Mouse (Mus musculus) midbrain, embryonic 11.5 days (tissue): ENCODE measurements around the gene 5830473C10Rik. TPM values are rescaled to one million over a fixed set of nuclear protein-coding genes. Genes with fewer than 3 reads are reported as not detected.

Source experiments
- ATAC-seq: fragments of 200-750 bp; cut with Nextera tagmentation; 2 replicates; pipeline ENCODE4 v1.8.0; 2017; ENCODE audit warnings: moderate TSS enrichment, moderate library complexity; ENCODE audit not compliant: low FRiP score
- DNase-seq: peaks from one replicate; pipeline ENCODE4 v3.0.0; 2015; ENCODE audit warnings: low spot score; ENCODE audit errors: missing footprints
- H3K27ac ChIP-seq: fragments of 300-500 bp; sonication (generic); 2 replicates; pipeline ENCODE4 v1.5.1; 2014; ENCODE audit warnings: low read depth, low read length
- H3K27me3 ChIP-seq: fragments of 300-500 bp; sonication (generic); 2 replicates; pipeline ENCODE4 v1.6.1; 2014; ENCODE audit warnings: mild to moderate bottlenecking, low read length, moderate library complexity, mixed read lengths; ENCODE audit not compliant: control insufficient read depth, insufficient read depth
- H3K36me3 ChIP-seq: fragments of 300-500 bp; sonication (generic); 2 replicates; pipeline ENCODE4 v1.6.1; 2014; ENCODE audit warnings: mild to moderate bottlenecking, low read length, moderate library complexity, mixed read lengths; ENCODE audit not compliant: control insufficient read depth, insufficient read depth
- H3K4me1 ChIP-seq: fragments of 300-500 bp; sonication (generic); 2 replicates; pipeline ENCODE4 v1.6.1; 2014; ENCODE audit warnings: low read length; ENCODE audit not compliant: control insufficient read depth, insufficient read depth
- H3K4me2 ChIP-seq: fragments of 300-500 bp; sonication (generic); 2 replicates; pipeline ENCODE4 v1.6.1; 2014; ENCODE audit warnings: mild to moderate bottlenecking, moderate library complexity
- H3K4me3 ChIP-seq: fragments of 300-500 bp; sonication (generic); 2 replicates; pipeline ENCODE4 v1.5.1; 2014; ENCODE audit warnings: low read depth, low read length
- H3K9ac ChIP-seq: fragments of 300-500 bp; sonication (generic); 2 replicates; pipeline ENCODE4 v1.6.1; 2014; ENCODE audit warnings: low read length
- H3K9me3 ChIP-seq: fragments of 300-500 bp; sonication (generic); 2 replicates; pipeline ENCODE4 v1.6.1; 2016; ENCODE audit warnings: low read length; ENCODE audit not compliant: control insufficient read depth
- WGBS: fragments of 180-500 bp; shearing (Covaris S2); extraction: QIAGEN DNeasy Blood & Tissue Kit; methylation state at CpG from one replicate; pipeline ENCODE4 v1.1.7; 2014; 5-methylcytosine and 5-hydroxymethylcytosine counted together
- polyA plus RNA-seq: library from polyadenylated mRNA; unstranded; fragments of >200 nt; fragmentation: Nextera tagmentation; extraction: Ambion mirVana; gene quantifications from 2 replicates; pipeline ENCODE4 v1.2.1, GENCODE M21; 2014

The 5830473C10Rik gene
- polyA plus RNA-seq, 1 experiment from 2014 or later = not detected

DNA sequence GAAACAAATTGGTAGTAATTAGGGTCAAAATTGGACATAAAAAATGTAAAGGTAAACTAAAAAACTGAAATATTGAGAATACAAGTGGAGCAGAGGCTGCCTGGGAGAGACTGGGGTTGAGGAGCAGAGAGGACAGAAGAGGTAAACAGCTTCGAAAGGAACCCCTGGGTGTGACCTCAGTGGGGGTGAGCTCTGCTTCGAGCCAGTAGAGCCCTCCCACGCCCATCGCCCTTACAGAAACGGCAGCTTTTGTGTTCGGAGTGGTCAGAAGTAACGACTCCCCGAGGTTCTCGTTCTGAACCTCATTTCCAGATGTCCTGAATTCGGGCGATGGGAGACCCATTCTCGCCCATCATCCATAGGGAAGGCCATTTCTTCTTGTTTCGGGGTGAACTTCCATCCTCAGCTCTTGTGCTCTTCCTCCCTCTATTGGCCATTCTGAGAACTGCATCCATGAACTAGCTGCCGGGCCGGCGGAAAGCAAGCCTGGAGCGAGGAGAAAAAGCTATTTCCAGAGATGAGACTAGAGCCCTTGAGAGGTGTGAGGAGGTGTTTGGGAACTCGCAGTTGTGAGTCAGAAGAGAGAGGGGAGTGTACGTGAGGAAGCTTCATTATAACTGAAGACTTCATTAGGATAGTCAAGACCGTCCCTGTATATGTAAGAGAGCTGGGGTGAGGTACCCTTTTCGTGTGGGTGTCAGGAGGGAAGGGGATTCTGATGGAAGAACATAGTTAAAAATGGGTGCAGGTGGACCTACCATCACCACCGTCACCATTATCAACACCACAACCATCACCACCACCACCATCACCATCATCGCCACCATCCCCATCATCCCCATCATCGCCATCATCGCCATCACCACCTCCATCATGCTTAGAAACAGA, 28.0 kb downstream of the 5830473C10Rik start:
- Histone ChIP-seq H3K9ac (peak overlapping the region; percentile 60), H3K27me3 (no peaks in the 10 kb centered on the region), H3K36me3 (no peaks in the 10 kb centered on the region), H3K27ac (no peak overlapping the region), H3K4me1 (no peaks in the 10 kb centered on the region; the same call in 1 of the 2 replicates), H3K4me2 (peak overlapping the region; percentile 56), H3K4me3 (peak overlapping the region; percentile 32), H3K9me3 (no peaks in the 10 kb centered on the region)
- WGBS = 24% methylated on average over 25 of the region's 25 CpGs
- DNase-seq (peak; percentile 98), ATAC-seq (peak; percentile 76)

DNA sequence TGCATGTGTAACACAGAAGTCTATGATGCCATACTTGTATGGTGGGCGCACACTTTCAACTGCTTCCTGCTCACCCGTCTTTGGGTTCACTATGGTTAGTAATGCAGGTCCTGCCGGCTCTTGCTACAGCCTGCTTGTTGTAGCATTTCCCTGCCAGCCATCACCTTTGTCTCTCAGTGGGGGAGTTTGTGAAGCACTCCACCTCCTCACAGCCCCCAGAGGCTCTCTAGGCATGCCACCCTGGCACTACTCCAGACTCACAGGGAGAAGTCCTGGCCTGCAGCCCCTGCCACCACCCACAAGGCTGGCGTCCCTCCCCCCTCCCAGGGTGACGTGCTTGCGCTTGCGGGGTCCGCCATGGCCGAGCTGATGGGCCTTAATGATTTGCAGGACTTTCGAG, 29.8 kb downstream of the 5830473C10Rik start:
- ATAC-seq (no peak), DNase-seq (no peak)
- 87% methylated on average over 10 of the region's 10 CpGs for WGBS
- no peak overlapping the region for H3K4me3 ChIP-seq
- no peaks in the 10 kb centered on the region; the same call in 1 of the 2 replicates for H3K4me1 ChIP-seq
- H3K9me3 ChIP-seq = no peaks in the 10 kb centered on the region
- no peak overlapping the region for H3K4me2 ChIP-seq
- no peaks in the 10 kb centered on the region for H3K27me3 ChIP-seq
- H3K36me3 ChIP-seq = no peaks in the 10 kb centered on the region
- H3K27ac ChIP-seq = no peak overlapping the region
- H3K9ac ChIP-seq = no peak overlapping the region

DNA sequence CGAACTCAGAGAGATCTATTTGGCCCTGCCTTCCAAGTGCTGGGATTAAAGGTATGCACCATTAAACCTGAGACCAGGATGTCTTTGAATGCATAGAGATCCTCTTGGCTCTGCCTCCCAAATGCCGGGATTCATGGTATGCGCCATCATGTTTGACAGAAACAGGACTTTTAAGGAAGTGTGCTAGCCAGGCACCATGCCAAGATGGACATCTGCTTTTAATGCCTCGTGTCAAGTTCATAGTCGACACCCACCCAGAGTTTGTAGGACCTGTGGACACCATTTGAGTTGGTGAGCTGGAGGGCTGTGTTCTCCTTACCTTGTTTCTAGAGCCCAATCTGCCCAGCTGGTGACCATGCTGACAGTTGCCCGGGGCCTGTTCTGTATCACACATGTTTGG, 31.0 kb downstream of the 5830473C10Rik start:
- no peaks in the 10 kb centered on the region; the same call in 1 of the 2 replicates for H3K4me1 ChIP-seq
- H3K4me2 ChIP-seq = no peak overlapping the region
- H3K9me3 ChIP-seq = no peaks in the 10 kb centered on the region
- H3K9ac ChIP-seq = no peak overlapping the region
- DNase-seq (no peak), ATAC-seq (no peak)
- 91% methylated on average over 6 of the region's 6 CpGs for WGBS
- no peak overlapping the region for H3K27ac ChIP-seq
- H3K36me3 ChIP-seq = no peaks in the 10 kb centered on the region
- H3K27me3 ChIP-seq = no peaks in the 10 kb centered on the region
- no peak overlapping the region for H3K4me3 ChIP-seq

DNA sequence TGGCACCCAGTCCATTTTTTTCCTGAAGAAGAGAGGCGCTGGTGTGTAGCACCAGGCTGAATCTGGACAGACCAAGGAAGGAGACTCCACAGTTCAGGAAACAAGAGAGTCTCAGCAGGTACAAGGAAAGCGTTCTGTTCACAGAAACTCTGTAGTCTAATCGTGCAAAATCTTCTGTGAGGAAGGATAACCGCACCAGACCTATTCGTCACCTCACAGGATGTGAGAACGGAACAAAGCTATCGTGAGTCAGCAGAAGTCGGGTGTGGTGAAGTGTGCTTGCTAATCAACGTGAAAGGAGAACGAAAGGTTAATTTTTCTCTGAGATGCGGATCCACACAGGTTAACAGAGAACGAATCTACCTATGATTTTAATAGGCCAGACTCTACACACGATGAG, 34.0 kb downstream of the 5830473C10Rik start:
- Histone ChIP-seq H3K4me1 (no peaks in the 10 kb centered on the region), H3K27ac (no peak overlapping the region), H3K27me3 (no peaks in the 10 kb centered on the region), H3K9ac (no peak overlapping the region), H3K4me2 (no peak overlapping the region), H3K36me3 (no peaks in the 10 kb centered on the region), H3K9me3 (no peaks in the 10 kb centered on the region), H3K4me3 (no peak overlapping the region)
- WGBS = 91% methylated on average over 13 of the region's 13 CpGs
- DNase-seq (no peak), ATAC-seq (no peak)

DNA sequence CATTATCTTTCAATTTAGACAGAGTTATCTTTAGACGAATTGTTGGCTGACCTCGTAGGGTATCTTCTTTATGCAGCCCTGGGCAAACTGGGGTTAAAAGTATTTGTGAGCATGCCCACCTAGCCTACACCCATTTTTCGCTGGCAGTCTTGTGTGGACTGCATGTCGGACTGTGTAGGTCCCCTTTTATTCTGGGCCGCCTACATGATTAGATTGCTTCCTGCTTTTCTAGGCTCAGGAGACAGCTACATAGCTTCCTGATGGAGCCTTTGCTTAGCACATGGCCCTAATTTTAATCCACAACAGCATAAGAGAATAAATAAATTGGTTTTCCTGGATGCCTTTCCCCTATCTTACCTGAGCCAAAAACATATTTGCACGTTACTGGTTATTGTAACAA, 35.2 kb downstream of the 5830473C10Rik start:
- Histone ChIP-seq H3K4me1 (no peaks in the 10 kb centered on the region), H3K36me3 (no peaks in the 10 kb centered on the region), H3K27me3 (no peaks in the 10 kb centered on the region), H3K27ac (no peak overlapping the region), H3K9me3 (no peaks in the 10 kb centered on the region), H3K9ac (no peak overlapping the region), H3K4me3 (no peak overlapping the region), H3K4me2 (no peak overlapping the region)
- DNase-seq = no peak
- 87% methylated on average over 6 of the region's 6 CpGs for WGBS
- ATAC-seq = no peak

DNA sequence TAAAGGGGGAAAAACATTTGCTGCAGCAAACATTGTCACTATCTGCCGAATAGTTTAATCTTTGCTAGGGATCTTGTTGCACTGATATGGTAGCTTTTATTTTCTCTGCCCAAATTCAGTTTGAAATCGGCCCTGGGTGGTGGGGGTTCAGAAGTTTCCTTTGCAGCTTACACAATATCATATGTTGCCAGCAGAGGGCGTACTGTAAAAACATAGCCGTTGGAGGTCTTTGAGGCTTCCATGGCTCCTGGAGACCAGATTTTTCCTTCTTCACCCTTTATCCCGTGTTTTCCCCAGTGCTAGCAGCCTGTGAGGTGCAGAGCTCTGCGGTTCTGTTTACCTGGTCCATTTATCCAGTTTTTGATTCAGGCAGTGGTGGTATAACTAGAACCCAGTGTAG, 40.6 kb downstream of the 5830473C10Rik start:
- no peaks in the 10 kb centered on the region for H3K27me3 ChIP-seq
- no peak overlapping the region for H3K4me2 ChIP-seq
- WGBS = 24% methylated on average over 6 of the region's 6 CpGs
- DNase-seq (peak; percentile 94), ATAC-seq (peak; percentile 33; the same call in 1 of the 2 replicates)
- H3K27ac ChIP-seq = no peak overlapping the region
- H3K9ac ChIP-seq = no peak overlapping the region
- no peak overlapping the region for H3K4me3 ChIP-seq
- no peaks in the 10 kb centered on the region for H3K4me1 ChIP-seq
- no peaks in the 10 kb centered on the region for H3K36me3 ChIP-seq
- no peaks in the 10 kb centered on the region for H3K9me3 ChIP-seq

DNA sequence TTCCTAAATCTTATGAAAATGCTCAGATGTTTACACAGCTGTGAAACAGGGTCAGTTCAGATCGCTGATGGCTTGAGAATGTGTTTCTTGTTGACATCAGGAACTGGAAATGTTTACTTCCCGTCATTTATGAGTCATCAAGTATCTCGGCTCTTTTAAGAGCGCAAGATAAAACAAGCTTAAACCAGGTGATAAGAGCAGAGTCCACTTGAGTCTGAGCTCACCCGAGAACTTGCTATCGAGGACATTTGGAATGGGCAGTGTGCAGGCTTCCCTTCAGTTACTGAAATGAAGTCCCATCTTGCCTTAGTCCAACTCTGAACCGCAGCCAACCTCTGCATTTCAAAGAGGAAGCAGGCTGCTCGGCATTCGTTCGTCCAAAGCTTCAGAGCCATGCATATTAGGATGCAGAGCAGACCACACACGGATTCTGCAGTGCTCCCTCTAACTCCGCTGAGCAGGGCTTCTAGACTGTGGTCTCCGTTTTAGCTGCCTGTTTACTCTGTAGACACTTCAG, 42.6 kb downstream of the 5830473C10Rik start:
- Histone ChIP-seq H3K27me3 (no peaks in the 10 kb centered on the region), H3K4me3 (no peak overlapping the region), H3K9me3 (no peaks in the 10 kb centered on the region), H3K4me1 (no peaks in the 10 kb centered on the region), H3K27ac (no peak overlapping the region), H3K36me3 (no peaks in the 10 kb centered on the region), H3K4me2 (no peak overlapping the region), H3K9ac (no peak overlapping the region)
- ATAC-seq (no peak), DNase-seq (no peak)
- WGBS = 74% methylated on average over 13 of the region's 13 CpGs

DNA sequence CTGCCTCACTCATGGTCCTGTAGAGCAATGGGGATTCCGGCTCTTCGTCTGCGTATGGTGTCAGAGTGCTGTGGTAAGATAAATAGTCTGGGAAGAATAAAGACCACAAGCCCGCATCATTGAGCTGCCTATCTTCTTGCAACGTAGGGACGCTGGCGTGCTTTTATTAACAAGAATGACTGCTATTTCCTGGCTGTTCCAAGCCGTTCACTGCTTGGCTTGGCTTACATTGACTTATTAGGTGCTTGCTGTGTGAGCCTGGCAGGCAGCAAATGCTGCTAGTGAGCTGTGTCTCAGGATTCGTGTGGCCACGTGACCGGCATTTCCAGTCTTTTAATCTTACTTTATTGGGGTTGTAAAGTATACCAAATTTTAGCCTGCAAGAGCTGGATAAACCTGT, 48.0 kb downstream of the 5830473C10Rik start:
- H3K4me1 ChIP-seq = no peaks in the 10 kb centered on the region
- no peak overlapping the region for H3K4me2 ChIP-seq
- no peak overlapping the region for H3K9ac ChIP-seq
- no peaks in the 10 kb centered on the region for H3K9me3 ChIP-seq
- no peak overlapping the region for H3K27ac ChIP-seq
- H3K36me3 ChIP-seq = no peaks in the 10 kb centered on the region
- no peak overlapping the region for H3K4me3 ChIP-seq
- DNase-seq (no peak), ATAC-seq (no peak)
- 81% methylated on average over 11 of the region's 11 CpGs for WGBS
- H3K27me3 ChIP-seq = no peaks in the 10 kb centered on the region

DNA sequence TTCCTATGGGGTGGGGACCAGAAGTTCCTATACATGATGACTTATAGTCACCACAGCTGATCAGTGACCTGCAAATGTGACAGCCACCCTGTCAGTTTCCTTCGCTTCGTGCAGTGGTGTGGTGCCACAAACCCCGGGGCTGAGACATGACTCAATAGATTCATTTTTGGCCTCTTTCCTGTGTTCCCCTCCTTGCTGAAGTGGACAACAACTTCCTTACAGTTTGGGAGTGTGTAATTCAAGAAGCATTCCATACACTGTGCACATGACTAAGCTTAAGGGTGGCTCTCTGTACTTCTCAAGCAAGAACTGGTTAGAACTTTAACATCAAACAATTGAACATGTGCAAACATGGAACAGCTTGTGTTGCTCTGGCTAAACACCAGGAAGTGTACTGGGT, 50.5 kb downstream of the 5830473C10Rik start:
- ATAC-seq = no peak
- DNase-seq = no peak
- WGBS = 96% methylated on average over 3 of the region's 3 CpGs
- Histone ChIP-seq H3K4me2 (no peak overlapping the region), H3K27ac (no peak overlapping the region), H3K4me3 (no peak overlapping the region), H3K9ac (no peak overlapping the region), H3K4me1 (no peaks in the 10 kb centered on the region), H3K9me3 (no peaks in the 10 kb centered on the region), H3K36me3 (no peaks in the 10 kb centered on the region), H3K27me3 (no peaks in the 10 kb centered on the region)
